Mouse (Mus musculus) liver, embryonic 14.5 days (tissue): Measurements from ENCODE around the gene Lrrc43. TPM values are rescaled to one million over a fixed set of nuclear protein-coding genes. Genes with fewer than 3 reads are reported as not detected.
A peak's percentile ranks its signal among the peaks of the same experiment; 100 is the strongest.

Source experiments
- ATAC-seq: fragments of 200-750 bp; cut with Nextera tagmentation; 2 replicates; pipeline ENCODE4 v1.8.0; 2017; ENCODE audit warnings: moderate number of reproducible peaks, mild to moderate bottlenecking, moderate library complexity; ENCODE audit not compliant: insufficient read depth
- DNase-seq, 3 experiments: peaks; one replicate each; pipeline ENCODE4 v3.0.0-alpha.2; 2012 to 2013; ENCODE audit warnings: low read depth in 3 of 3, low spot score in 3 of 3
- H3K27ac ChIP-seq: fragments of 300-500 bp; sonication (generic); 2 replicates; pipeline ENCODE4 v1.5.1; 2014; ENCODE audit warnings: moderate library complexity, mild to moderate bottlenecking, control low read depth, inconsistent platforms
- H3K27me3 ChIP-seq: fragments of 300-500 bp; sonication (generic); 2 replicates; pipeline ENCODE4 v1.6.1; 2014; ENCODE audit warnings: mild to moderate bottlenecking, low read length, moderate library complexity; ENCODE audit not compliant: control insufficient read depth, insufficient read depth
- H3K36me3 ChIP-seq: fragments of 300-500 bp; sonication (generic); replicated peaks from 2 replicates; pipeline ENCODE4 v1.6.1; 2014; ENCODE audit warnings: low read depth; ENCODE audit not compliant: control insufficient read depth, insufficient read depth
- H3K4me1 ChIP-seq, 2 experiments: fragments of 200-500 bp in 1 of 2; fragments of 300-500 bp in 1 of 2; sonication (generic) in 1 of 2; replicated peaks; 2 replicates each; pipeline ENCODE4 v1.6.1; 2012 to 2014; ENCODE audit warnings: antibody characterized with exemption in 1 of 2, inconsistent platforms in 1 of 2, low read length in 1 of 2; ENCODE audit not compliant: control insufficient read depth in 2 of 2, insufficient read depth in 2 of 2
- H3K4me2 ChIP-seq: fragments of 300-500 bp; sonication (generic); 2 replicates; pipeline ENCODE4 v1.6.1; 2014; ENCODE audit warnings: low read depth, mild to moderate bottlenecking, control low read depth, moderate library complexity
- H3K4me3 ChIP-seq, 2 experiments: fragments of 200-500 bp in 1 of 2; fragments of 300-500 bp in 1 of 2; sonication (generic) in 1 of 2; 2 replicates each; pipeline ENCODE4 v1.5.1; 2012 to 2014; ENCODE audit warnings: low read depth in 2 of 2, low read length in 2 of 2, mild to moderate bottlenecking in 2 of 2, control low read depth in 1 of 2, inconsistent platforms in 1 of 2, moderate library complexity in 1 of 2; ENCODE audit not compliant: insufficient read depth in 1 of 2
- H3K9ac ChIP-seq: fragments of 300-500 bp; sonication (generic); replicated peaks from 2 replicates; pipeline ENCODE4 v1.6.1; 2014; ENCODE audit warnings: mild to moderate bottlenecking, control low read depth, moderate library complexity
- H3K9me3 ChIP-seq: fragments of 300-500 bp; sonication (generic); 2 replicates; pipeline ENCODE4 v1.6.1; 2016; ENCODE audit warnings: low read length, mixed read lengths; ENCODE audit not compliant: control insufficient read depth
- CTCF ChIP-seq: IDR thresholded peaks from 2 replicates; pipeline ENCODE4 v1.5.1; 2016; ENCODE audit warnings: antibody characterized with exemption, low read depth, control low read depth
- EP300 ChIP-seq: IDR thresholded peaks from 2 replicates; pipeline ENCODE4 v1.6.1; 2016; ENCODE audit warnings: antibody characterized with exemption, low read depth
- WGBS: fragments of 180-500 bp; shearing (Covaris S2); extraction: QIAGEN DNeasy Blood & Tissue Kit; methylation state at CpG from one replicate; pipeline ENCODE4 v1.1.7; 2014; ENCODE audit not compliant: insufficient replicate concordance; 5-methylcytosine and 5-hydroxymethylcytosine counted together
- polyA plus RNA-seq, 2 experiments: library from polyadenylated mRNA; depleted of rRNA in 1 of 2; stranded (reverse) in 1 of 2; unstranded in 1 of 2; fragments of >200 nt; fragmentation: Nextera tagmentation in 1 of 2; extraction: Ambion mirVana in 1 of 2; gene quantifications; 2 replicates each; pipeline versions ENCODE4 v1.2.1 to v1.2.3; 2012 to 2014

Lrrc43 gene
- polyA plus RNA-seq, 2 experiments: not detected

- no peak overlapping the region for H3K4me2 ChIP-seq
- ATAC-seq (peak; percentile 66; the same call in 1 of the 2 replicates), DNase-seq (peak in 1 of 3 experiments; percentile 28)
- no peak for TF ChIP-seq CTCF
- no peak for TF ChIP-seq EP300
- WGBS: 38% methylated on average over 3 of the region's 3 CpGs
- H3K27ac ChIP-seq: no peak overlapping the region
- no peaks in the 10 kb centered on the region for H3K9me3 ChIP-seq
- H3K36me3 ChIP-seq: no peaks in the 10 kb centered on the region
- peaks cover 21% of the 10 kb centered on the region for H3K27me3 ChIP-seq
- peaks cover 2 to 12% of the 10 kb centered on the region in 2 experiments; a peak in 3 of 4 replicates for H3K4me1 ChIP-seq
- no peak overlapping the region for H3K9ac ChIP-seq
- no peak overlapping the region for H3K4me3 ChIP-seq
Observed at GRCm38 (mm10) chr5:123512102-123512501, 23.0 kb downstream of the Lrrc43 start.

GRCm38 (mm10) chr5:123514871-123515270 is 25.8 kb downstream of the Lrrc43 start:
- H3K4me2 ChIP-seq: no peak overlapping the region
- no peak overlapping the region for H3K9ac ChIP-seq
- H3K4me1 ChIP-seq: peaks cover 0 to 7% of the 10 kb centered on the region in 2 experiments; a peak in 3 of 4 replicates
- H3K4me3 ChIP-seq: no peak overlapping the region
- no peaks in the 10 kb centered on the region for H3K9me3 ChIP-seq
- no peaks in the 10 kb centered on the region for H3K27me3 ChIP-seq
- 82% methylated on average over 5 of the region's 5 CpGs for WGBS
- no peak overlapping the region for H3K27ac ChIP-seq
- DNase-seq (no peak), ATAC-seq (no peak)
- peaks cover 5% of the 10 kb centered on the region; the same call in 1 of the 2 replicates for H3K36me3 ChIP-seq
- TF ChIP-seq EP300 (no peak), CTCF (no peak)

- 83% methylated on average over 9 of the region's 9 CpGs for WGBS
- ATAC-seq (no peak), DNase-seq (no peak)
- no peaks in the 10 kb centered on the region for H3K27me3 ChIP-seq
- no peak overlapping the region for H3K4me3 ChIP-seq
- TF ChIP-seq CTCF (no peak), EP300 (no peak)
- H3K27ac ChIP-seq: no peak overlapping the region
- no peak overlapping the region for H3K9ac ChIP-seq
- peaks cover 5% of the 10 kb centered on the region; the same call in 1 of the 2 replicates for H3K36me3 ChIP-seq
- H3K4me1 ChIP-seq: peaks cover 10 to 11% of the 10 kb centered on the region in 2 experiments
- H3K4me2 ChIP-seq: no peak overlapping the region
- H3K9me3 ChIP-seq: no peaks in the 10 kb centered on the region
Observed at GRCm38 (mm10) chr5:123520666-123521065, 31.6 kb downstream of the Lrrc43 start.

GRCm38 (mm10) chr5:123521621-123522020 is 32.5 kb downstream of the Lrrc43 start:
- TF ChIP-seq EP300: no peak
- TF ChIP-seq CTCF: no peak
- H3K27ac ChIP-seq: no peak overlapping the region
- no peak overlapping the region for H3K4me2 ChIP-seq
- DNase-seq (no peak), ATAC-seq (no peak)
- peaks cover 5% of the 10 kb centered on the region; the same call in 1 of the 2 replicates for H3K36me3 ChIP-seq
- no peaks in the 10 kb centered on the region for H3K9me3 ChIP-seq
- H3K9ac ChIP-seq: no peak overlapping the region
- H3K27me3 ChIP-seq: no peaks in the 10 kb centered on the region
- H3K4me3 ChIP-seq: no peak overlapping the region
- 79% methylated on average over 1 of the region's 1 CpGs for WGBS
- H3K4me1 ChIP-seq: peaks cover 10 to 11% of the 10 kb centered on the region in 2 experiments

GRCm38 (mm10) chr5:123522166-123522565 is 33.1 kb downstream of the Lrrc43 start:
- peaks cover 10 to 11% of the 10 kb centered on the region in 2 experiments for H3K4me1 ChIP-seq
- H3K36me3 ChIP-seq: peaks cover 5% of the 10 kb centered on the region; the same call in 1 of the 2 replicates
- peak overlapping the region; percentile 97 for H3K4me2 ChIP-seq
- no peak for ATAC-seq
- H3K9ac ChIP-seq: no peak overlapping the region; the same call in 1 of the 2 replicates
- no peak overlapping the region; a peak in 1 of 4 replicates for H3K4me3 ChIP-seq
- H3K27me3 ChIP-seq: no peaks in the 10 kb centered on the region
- 38% methylated on average over 1 of the region's 1 CpGs for WGBS
- H3K9me3 ChIP-seq: no peaks in the 10 kb centered on the region
- no peak overlapping the region for H3K27ac ChIP-seq
- no peak for TF ChIP-seq CTCF
- TF ChIP-seq EP300: no peak
- DNase-seq: no peak
